In the genomic region with DNA sequence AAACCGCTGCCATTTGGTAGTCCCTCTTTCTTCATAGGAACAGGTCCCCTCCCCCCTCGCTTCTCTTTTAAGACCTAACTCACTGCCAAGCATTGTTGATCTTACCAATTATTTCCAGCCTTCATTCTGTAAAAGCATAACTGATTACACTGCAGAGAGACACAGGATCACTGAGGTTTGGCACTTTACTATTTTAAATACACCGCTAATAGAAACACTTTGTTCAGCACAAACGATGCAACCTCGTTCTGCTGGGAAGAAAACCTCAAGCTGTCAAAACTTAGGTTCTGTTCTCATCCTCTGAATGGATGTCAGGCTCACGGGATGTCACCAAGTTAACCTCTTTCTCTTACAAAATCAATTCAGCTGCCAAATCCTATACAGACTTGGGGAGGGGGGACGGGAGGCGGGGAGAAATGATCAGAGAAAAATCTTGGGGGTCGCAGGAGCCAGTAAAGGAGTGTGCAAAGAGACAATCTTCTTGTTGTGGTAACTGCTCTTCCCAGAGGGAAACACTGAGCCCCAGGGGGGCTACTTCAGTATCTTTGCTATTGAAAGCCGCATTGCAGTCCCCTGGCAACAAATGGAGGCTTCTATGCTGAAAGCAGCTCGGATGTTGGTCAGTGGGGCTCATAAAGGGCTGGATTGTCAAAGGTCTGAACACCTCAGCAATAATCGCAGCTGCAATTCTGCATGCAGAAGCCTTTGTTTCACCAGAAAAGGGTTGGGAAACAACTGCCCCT, we compare ENCODE assay signal across 7 mouse cellular contexts. TPM values are rescaled to one million over a fixed set of nuclear protein-coding genes. Genes with fewer than 3 reads are reported as not detected.
DNase-seq lines count a peak whose midpoint lies in the region; ATAC-seq and TF ChIP-seq lines count a peak whose summit lies in the region.

No protein-coding gene starts in this region.

- H3K27me3 ChIP-seq in hindbrain, embryonic 16.5 days (replicated peaks; ENCODE audit: control insufficient read depth, insufficient read depth, low read length) = no peaks in the 10 kb centered on the region
- no peaks in the 10 kb centered on the region for H3K27me3 ChIP-seq in neural tube, embryonic 14.5 days (ENCODE audit: control insufficient read depth, insufficient read depth, low read length)

- ATAC-seq in hindbrain, embryonic 16.5 days = peak; percentile 77
- peak; percentile 77 for ATAC-seq in neural tube, embryonic 14.5 days (ENCODE audit: low read depth)

- no peaks in the 10 kb centered on the region for H3K36me3 ChIP-seq in hindbrain, embryonic 16.5 days (ENCODE audit: control insufficient read depth, insufficient read depth, low read length)
- no peaks in the 10 kb centered on the region for H3K36me3 ChIP-seq in neural tube, embryonic 14.5 days (ENCODE audit: control insufficient read depth, insufficient read depth, low read length)

- H3K27ac ChIP-seq in left cerebral cortex, adult 2 months = no peak overlapping the region
- H3K27ac ChIP-seq in hindbrain, embryonic 16.5 days (ENCODE audit: low read depth, low read length) = peak overlapping the region; percentile 63
- H3K27ac ChIP-seq in neural tube, embryonic 14.5 days (ENCODE audit: low read depth, low read length) = peak overlapping the region; percentile 65; the same call in 1 of the 2 replicates

- intact Hi-C loops in left cerebral cortex, adult 2 months (cut with DNase I) = no loop called here
- intact Hi-C loops in left cerebral cortex, postnatal 10 days (cut with DNase I) = no loop called here

- H3K9me3 ChIP-seq in hindbrain, embryonic 16.5 days (ENCODE audit: control insufficient read depth, low read length) = no peaks in the 10 kb centered on the region
- H3K9me3 ChIP-seq in neural tube, embryonic 14.5 days (ENCODE audit: control insufficient read depth, low read length) = no peaks in the 10 kb centered on the region

- peak overlapping the region; percentile 66 for H3K9ac ChIP-seq in hindbrain, embryonic 16.5 days (ENCODE audit: low read depth, low read length)
- peak overlapping the region; percentile 66 for H3K9ac ChIP-seq in neural tube, embryonic 14.5 days (replicated peaks; ENCODE audit: low read depth, low read length)

- DNase-seq in left cerebral cortex, adult 2 months (ENCODE audit: extremely low spot score in 1 of 2, low spot score in 2 of 2) = peak in 1 of 2 experiments; percentile 13
- DNase-seq in left cerebral cortex, postnatal 10 days (ENCODE audit: extremely low spot score in 1 of 2, low spot score in 2 of 2) = no peak
- DNase-seq in embryo, embryonic 9.5 days (ENCODE audit: extremely low spot score) = peak; percentile 65
- DNase-seq in c-Kit-positive CD71-positive TER-119-positive erythroid progenitor cells, embryonic 14.5 days (ENCODE audit: low spot score) = no peak
- no peak for DNase-seq in kidney, postnatal 14 days

- no peak for TF ChIP-seq CTCF in left cerebral cortex, adult 2 months (IDR thresholded peaks at IDR 0.05)

- peak overlapping the region; percentile 85 for H3K4me2 ChIP-seq in hindbrain, embryonic 16.5 days (ENCODE audit: low read length)
- peak overlapping the region; percentile 47 for H3K4me2 ChIP-seq in neural tube, embryonic 14.5 days (ENCODE audit: low read depth, low read length)

- H3K4me1 ChIP-seq in hindbrain, embryonic 16.5 days (ENCODE audit: control insufficient read depth, insufficient read depth, low read depth, low read length) = peaks cover 6% of the 10 kb centered on the region; the same call in 1 of the 2 replicates
- 0 out of 2 replicates have a peak, but pooled peaks cover 3% of the 10 kb centered on the region for H3K4me1 ChIP-seq in neural tube, embryonic 14.5 days (ENCODE audit: control insufficient read depth, insufficient read depth, low read length)

- WGBS in hindbrain, embryonic 16.5 days = 2% methylated on average over 12 of the region's 12 CpGs
- 2% methylated on average over 12 of the region's 12 CpGs for WGBS in neural tube, embryonic 14.5 days

- peak overlapping the region; percentile 42 for H3K4me3 ChIP-seq in left cerebral cortex, adult 2 months
- H3K4me3 ChIP-seq in hindbrain, embryonic 16.5 days (ENCODE audit: low read length) = peak overlapping the region; percentile 43
- peak overlapping the region; percentile 31 for H3K4me3 ChIP-seq in neural tube, embryonic 14.5 days (ENCODE audit: low read depth, low read length)

RNA-seq across cellular contexts. Expression of a gene that starts 30.9 kb away (rescaled TPM):
- 100 to 1,000 TPM; 241 to 258 TPM for total RNA-seq in left cerebral cortex, adult 2 months (2021)
- total RNA-seq in left cerebral cortex, postnatal 10 days (2021) = 100 to 1,000 TPM; 247 to 259 TPM
- 141 and 165 TPM in 2 replicates for polyA plus RNA-seq in hindbrain, embryonic 16.5 days (2015; fragmentation: Nextera tagmentation; extraction: Ambion mirVana)
- 163 and 165 TPM in 2 replicates for polyA plus RNA-seq in neural tube, embryonic 14.5 days (2014; fragmentation: Nextera tagmentation; extraction: Ambion mirVana)
